Mouse (Mus musculus): ENCODE results near the gene Midn.

Midn gene

GRCm38 (mm10) chr10:80190491-80191051, 42.5 kb downstream of the Midn start:
- DNase-seq (ENCODE audit: low spot score in 2 of 2), result peak in 1 of 2 experiments; percentile 57

- DNase-seq (ENCODE audit: low spot score in 2 of 2), result no peak
Measured at GRCm38 (mm10) chr10:80193976-80194375, 45.9 kb downstream of the Midn start.

GRCm38 (mm10) chr10:80194441-80194840, 46.4 kb downstream of the Midn start:
- DNase-seq (ENCODE audit: low spot score in 2 of 2), result no peak

GRCm38 (mm10) chr10:80196167-80196566, 48.1 kb downstream of the Midn start:
- DNase-seq (ENCODE audit: low spot score in 2 of 2), result no peak

- DNase-seq (ENCODE audit: low spot score in 2 of 2), result no peak
Measured at GRCm38 (mm10) chr10:80196778-80197581, 48.9 kb downstream of the Midn start.

GRCm38 (mm10) chr10:80199440-80200008, 51.5 kb downstream of the Midn start:
- peak; percentile 64 to 79 for DNase-seq (ENCODE audit: low spot score in 2 of 2)

GRCm38 (mm10) chr10:80200485-80200884, 52.4 kb downstream of the Midn start:
- DNase-seq (ENCODE audit: low spot score in 2 of 2), result no peak

GRCm38 (mm10) chr10:80204055-80204454, 56.0 kb downstream of the Midn start:
- DNase-seq (ENCODE audit: low spot score in 2 of 2), result no peak

- DNase-seq (ENCODE audit: low spot score in 2 of 2), result no peak
Measured at GRCm38 (mm10) chr10:80207201-80207600, 59.1 kb downstream of the Midn start.

GRCm38 (mm10) chr10:80207676-80208075, 59.6 kb downstream of the Midn start:
- no peak for DNase-seq (ENCODE audit: low spot score in 2 of 2)

Data from urinary bladder, postnatal 4 days (tissue).